Mouse (Mus musculus) small intestine, adult 2 months (tissue): ENCODE data around the gene Dazap2.

ENCODE experiments used
- CTCF ChIP-seq: fragments of 200-500 bp; IDR thresholded peaks from 2 replicates; pipeline ENCODE4 v1.5.1; 2012; ENCODE audit warnings: low read depth, mild to moderate bottlenecking, control low read depth, inconsistent platforms, low read length, moderate library complexity, mixed read lengths; ENCODE audit not compliant: insufficient replicate concordance, insufficient read length; ENCODE audit errors: extremely low read depth
- POLR2A ChIP-seq: fragments of 200-500 bp; IDR thresholded peaks from 2 replicates; pipeline ENCODE4 v1.6.1; 2012; ENCODE audit warnings: low read depth, mild to moderate bottlenecking, control low read depth, inconsistent platforms, low read length, moderate library complexity

GRCm38 (mm10) chr15:100573946-100574345, 41.2 kb upstream of the Dazap2 start:
- no peak for TF ChIP-seq POLR2A
- no peak for TF ChIP-seq CTCF
